Mouse (Mus musculus): ENCODE data around the gene Pgap2. TPM values are rescaled to one million over a fixed set of nuclear protein-coding genes. Genes with fewer than 3 reads are reported as not detected.

The Pgap2 gene
- polyA plus RNA-seq, 1 experiment from 2014 or later = 51.6 TPM

GRCm38 (mm10) chr7:102246265-102246664 lies 36.3 kb downstream of the Pgap2 start:
- ATAC-seq (ENCODE audit: low FRiP score) = no peak
- H3K4me1 ChIP-seq (ENCODE audit: control insufficient read depth, insufficient read depth, low read length) = peaks cover 26% of the 10 kb centered on the region

DNA sequence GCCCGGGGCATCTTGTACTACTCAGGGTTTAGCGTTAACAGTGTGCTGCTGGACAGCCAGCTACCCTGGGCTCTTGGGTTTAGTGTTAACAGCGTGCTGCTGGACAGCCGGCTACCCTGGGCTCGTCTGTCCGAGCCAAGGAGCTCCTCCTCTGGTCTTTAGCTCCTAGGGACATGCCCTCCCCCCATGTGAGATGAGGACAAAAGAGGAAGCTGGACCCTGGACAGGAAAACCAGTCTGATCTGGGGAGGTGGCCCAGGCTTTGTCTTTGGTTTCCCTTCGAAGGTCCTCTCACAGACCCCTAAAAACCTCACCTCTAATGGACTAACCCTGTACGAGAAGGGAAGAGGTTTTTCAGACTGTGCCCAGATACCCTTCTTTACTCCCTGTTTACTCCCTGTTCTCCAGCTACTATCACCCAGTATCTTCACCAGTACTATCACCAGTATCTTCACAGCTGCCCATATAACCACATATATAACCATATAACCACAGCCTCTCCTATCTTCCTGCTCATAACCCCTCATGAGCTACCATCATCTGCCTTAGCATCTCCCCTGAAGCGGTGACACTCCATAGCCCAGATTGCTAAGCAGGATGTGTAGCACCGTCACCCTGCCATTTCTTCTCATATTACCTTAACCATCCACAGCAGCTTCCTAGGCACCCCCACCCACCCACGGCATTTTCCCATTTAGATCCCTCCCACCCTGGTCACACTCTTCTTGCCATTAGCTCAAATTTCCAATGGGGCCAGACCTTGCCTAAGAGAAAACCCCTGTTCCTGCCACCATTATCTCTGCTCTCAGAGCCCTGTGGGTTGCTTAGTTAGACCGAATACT lies 37.2 kb downstream of the Pgap2 start:
- no peak overlapping the region for H3K4me2 ChIP-seq

More at GRCm38 (mm10) chr7:102246265-102246664, 36.3 kb downstream of the Pgap2 start:
- Histone ChIP-seq H3K4me3 (ENCODE audit: low read depth, low read length) (no peak overlapping the region), H3K36me3 (ENCODE audit: control insufficient read depth, insufficient read depth, low read length) (no peaks in the 10 kb centered on the region), H3K27me3 (ENCODE audit: control insufficient read depth, insufficient read depth, low read length) (no peaks in the 10 kb centered on the region), H3K27ac (ENCODE audit: low read depth, low read length) (no peak overlapping the region), H3K4me2 (no peak overlapping the region), H3K9ac (ENCODE audit: low read length) (peak overlapping the region; percentile 24; the same call in 1 of the 2 replicates), H3K9me3 (ENCODE audit: control insufficient read depth, low read length) (no peaks in the 10 kb centered on the region)
- DNase-seq (ENCODE audit: low spot score, missing footprints) = no peak
- WGBS = 54% methylated on average over 6 of the region's 6 CpGs

GRCm38 (mm10) chr7:102248691-102249404 lies 38.8 kb downstream of the Pgap2 start:
- ATAC-seq (ENCODE audit: low FRiP score) (no peak), DNase-seq (ENCODE audit: low spot score, missing footprints) (peak; percentile 84)
- H3K27me3 ChIP-seq (ENCODE audit: control insufficient read depth, insufficient read depth, low read length) = no peaks in the 10 kb centered on the region
- peak overlapping the region; percentile 88 for H3K9ac ChIP-seq (ENCODE audit: low read length)
- no peak overlapping the region for H3K27ac ChIP-seq (ENCODE audit: low read depth, low read length)
- WGBS = 29% methylated on average over 16 of the region's 16 CpGs
- H3K36me3 ChIP-seq (ENCODE audit: control insufficient read depth, insufficient read depth, low read length) = no peaks in the 10 kb centered on the region
- peaks cover 27% of the 10 kb centered on the region for H3K4me1 ChIP-seq (ENCODE audit: control insufficient read depth, insufficient read depth, low read length)
- H3K9me3 ChIP-seq (ENCODE audit: control insufficient read depth, low read length) = no peaks in the 10 kb centered on the region
- peak overlapping the region; percentile 90 for H3K4me2 ChIP-seq
- H3K4me3 ChIP-seq (ENCODE audit: low read depth, low read length) = peak overlapping the region; percentile 79

More for the DNA sequence above, 37.2 kb downstream of the Pgap2 start:
- H3K27me3 ChIP-seq (ENCODE audit: control insufficient read depth, insufficient read depth, low read length) = no peaks in the 10 kb centered on the region
- H3K4me3 ChIP-seq (ENCODE audit: low read depth, low read length) = no peak overlapping the region
- H3K27ac ChIP-seq (ENCODE audit: low read depth, low read length) = no peak overlapping the region
- WGBS = 46% methylated on average over 12 of the region's 12 CpGs
- DNase-seq (ENCODE audit: low spot score, missing footprints) (no peak), ATAC-seq (ENCODE audit: low FRiP score) (no peak)
- no peaks in the 10 kb centered on the region for H3K9me3 ChIP-seq (ENCODE audit: control insufficient read depth, low read length)
- H3K4me1 ChIP-seq (ENCODE audit: control insufficient read depth, insufficient read depth, low read length) = peaks cover 27% of the 10 kb centered on the region
- H3K36me3 ChIP-seq (ENCODE audit: control insufficient read depth, insufficient read depth, low read length) = no peaks in the 10 kb centered on the region
- no peak overlapping the region for H3K9ac ChIP-seq (ENCODE audit: low read length)

GRCm38 (mm10) chr7:102249531-102249895 lies 39.5 kb downstream of the Pgap2 start:
- Histone ChIP-seq H3K4me1 (ENCODE audit: control insufficient read depth, insufficient read depth, low read length) (peaks cover 27% of the 10 kb centered on the region), H3K4me3 (ENCODE audit: low read depth, low read length) (peak overlapping the region; percentile 79), H3K9me3 (ENCODE audit: control insufficient read depth, low read length) (no peaks in the 10 kb centered on the region), H3K36me3 (ENCODE audit: control insufficient read depth, insufficient read depth, low read length) (no peaks in the 10 kb centered on the region), H3K27ac (ENCODE audit: low read depth, low read length) (peak overlapping the region; percentile 83), H3K27me3 (ENCODE audit: control insufficient read depth, insufficient read depth, low read length) (no peaks in the 10 kb centered on the region), H3K9ac (ENCODE audit: low read length) (peak overlapping the region; percentile 88), H3K4me2 (peak overlapping the region; percentile 90)
- peak; percentile 92 for DNase-seq (ENCODE audit: low spot score, missing footprints)
- no peak; the same call in none of the 2 replicates for ATAC-seq (ENCODE audit: low FRiP score)
- WGBS = under 1% methylated on average over 23 of the region's 23 CpGs

GRCm38 (mm10) chr7:102249896-102250630 lies 40.1 kb downstream of the Pgap2 start:
- Histone ChIP-seq H3K4me3 (ENCODE audit: low read depth, low read length) (peak overlapping the region; percentile 79), H3K4me2 (peak overlapping the region; percentile 90), H3K27me3 (ENCODE audit: control insufficient read depth, insufficient read depth, low read length) (no peaks in the 10 kb centered on the region), H3K9me3 (ENCODE audit: control insufficient read depth, low read length) (no peaks in the 10 kb centered on the region), H3K9ac (ENCODE audit: low read length) (peak overlapping the region; percentile 88), H3K36me3 (ENCODE audit: control insufficient read depth, insufficient read depth, low read length) (no peaks in the 10 kb centered on the region), H3K4me1 (ENCODE audit: control insufficient read depth, insufficient read depth, low read length) (peaks cover 27% of the 10 kb centered on the region), H3K27ac (ENCODE audit: low read depth, low read length) (peak overlapping the region; percentile 83)
- peak; percentile 82 for ATAC-seq (ENCODE audit: low FRiP score)
- WGBS = under 1% methylated on average over 36 of the region's 49 CpGs
- DNase-seq (ENCODE audit: low spot score, missing footprints) = peak; percentile 97

GRCm38 (mm10) chr7:102250631-102251214 lies 40.7 kb downstream of the Pgap2 start:
- H3K27ac ChIP-seq (ENCODE audit: low read depth, low read length) = peak overlapping the region; percentile 83
- H3K4me1 ChIP-seq (ENCODE audit: control insufficient read depth, insufficient read depth, low read length) = peaks cover 25% of the 10 kb centered on the region
- no peaks in the 10 kb centered on the region for H3K36me3 ChIP-seq (ENCODE audit: control insufficient read depth, insufficient read depth, low read length)
- H3K9me3 ChIP-seq (ENCODE audit: control insufficient read depth, low read length) = no peaks in the 10 kb centered on the region
- ATAC-seq (ENCODE audit: low FRiP score) (peak; percentile 83), DNase-seq (ENCODE audit: low spot score, missing footprints) (peak; percentile 99)
- WGBS = under 1% methylated on average over 33 of the region's 33 CpGs
- H3K4me2 ChIP-seq = peak overlapping the region; percentile 90
- no peaks in the 10 kb centered on the region for H3K27me3 ChIP-seq (ENCODE audit: control insufficient read depth, insufficient read depth, low read length)
- peak overlapping the region; percentile 88 for H3K9ac ChIP-seq (ENCODE audit: low read length)
- H3K4me3 ChIP-seq (ENCODE audit: low read depth, low read length) = peak overlapping the region; percentile 79

GRCm38 (mm10) chr7:102253631-102254030 lies 43.6 kb downstream of the Pgap2 start:
- H3K27me3 ChIP-seq (ENCODE audit: control insufficient read depth, insufficient read depth, low read length) = no peaks in the 10 kb centered on the region
- ATAC-seq (ENCODE audit: low FRiP score) (no peak), DNase-seq (ENCODE audit: low spot score, missing footprints) (no peak)
- no peak overlapping the region for H3K27ac ChIP-seq (ENCODE audit: low read depth, low read length)
- H3K36me3 ChIP-seq (ENCODE audit: control insufficient read depth, insufficient read depth, low read length) = no peaks in the 10 kb centered on the region
- peaks cover 9% of the 10 kb centered on the region for H3K4me1 ChIP-seq (ENCODE audit: control insufficient read depth, insufficient read depth, low read length)
- no peak overlapping the region for H3K4me3 ChIP-seq (ENCODE audit: low read depth, low read length)
- WGBS = 89% methylated on average over 1 of the region's 1 CpGs
- no peaks in the 10 kb centered on the region for H3K9me3 ChIP-seq (ENCODE audit: control insufficient read depth, low read length)
- no peak overlapping the region for H3K9ac ChIP-seq (ENCODE audit: low read length)
- no peak overlapping the region for H3K4me2 ChIP-seq

DNA sequence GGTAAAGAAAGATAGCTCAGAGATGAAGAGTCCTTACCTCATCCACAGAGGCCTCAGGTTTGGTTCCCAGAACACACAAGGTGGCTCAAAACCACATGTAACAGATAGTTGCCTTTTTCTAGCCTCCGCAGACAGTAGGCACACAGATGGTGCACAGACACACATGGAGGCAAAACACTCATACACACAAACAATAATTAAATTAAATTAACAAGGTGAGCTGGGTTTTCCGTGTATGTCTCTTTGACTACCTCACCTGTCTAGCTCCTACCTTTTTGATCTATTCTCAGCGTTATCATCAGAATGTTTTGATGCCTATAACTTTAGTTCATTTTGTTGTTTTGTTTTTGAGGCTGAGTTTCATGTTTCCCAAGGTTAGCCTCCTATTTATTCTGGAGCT lies 45.9 kb downstream of the Pgap2 start, which contains the start of gene Rhog:
Gene Rhog (minus strand): TSS at position 101 of the 400 bp plus-strand sequence.
- no peak for DNase-seq (ENCODE audit: low spot score, missing footprints)
- Histone ChIP-seq H3K4me3 (ENCODE audit: low read depth, low read length) (no peak within 1 kb of the TSS), H3K4me2 (no peak within 1 kb of the TSS), H3K27ac (ENCODE audit: low read depth, low read length) (no peak within 1 kb of the TSS), H3K27me3 (ENCODE audit: control insufficient read depth, insufficient read depth, low read length) (no peaks in the 10 kb centered on the region), H3K4me1 (ENCODE audit: control insufficient read depth, insufficient read depth, low read length) (peaks cover 3% of the 10 kb centered on the region; the same call in 1 of the 2 replicates), H3K36me3 (ENCODE audit: control insufficient read depth, insufficient read depth, low read length) (no peaks in the 10 kb centered on the region), H3K9me3 (ENCODE audit: control insufficient read depth, low read length) (no peaks in the 10 kb centered on the region), H3K9ac (ENCODE audit: low read length) (no peak within 1 kb of the TSS)
- no peak for ATAC-seq (ENCODE audit: low FRiP score)
- 83% methylated on average over 3 of the region's 3 CpGs for WGBS

Data from midbrain, embryonic 11.5 days (tissue).